Mouse (Mus musculus): ENCODE results near the gene Gng10. TPM values are rescaled to one million over a fixed set of nuclear protein-coding genes. Genes with fewer than 3 reads are reported as not detected.

Gng10 gene
- 64.8 TPM for polyA plus RNA-seq (2017; shearing (Covaris generic))

GRCm38 (mm10) chr4:59034918-59035785 is at the start of gene Gng10:
Gene Gng10, plus strand, starts transcription at chr4:59035088.

GRCm38 (mm10) chr4:58986540-58987190 is 48.2 kb upstream of the Gng10 start, which contains the start of gene Ptgr1:
Gene Ptgr1, minus strand, starts transcription at chr4:58987119.

GRCm38 (mm10) chr4:58994762-58995161 is 40.1 kb upstream of the Gng10 start, which contains the start of gene Dnajc25:
Gene Dnajc25, plus strand, starts transcription at chr4:58995062.

GRCm38 (mm10) chr4:59002948-59003805 is 31.7 kb upstream of the Gng10 start, which contains the start of gene Gm20503:
Gene Gm20503, plus strand, starts transcription at chr4:59003210.

Other genes with a start within 250 kb of the Gng10 start
- not detected for gene Olfr267, start 247.4 kb upstream of the Gng10 start, polyA plus RNA-seq (2017; shearing (Covaris generic))
- 53.8 TPM for gene Ecpas, start 122.3 kb upstream of the Gng10 start, polyA plus RNA-seq (2017; shearing (Covaris generic))
- not detected for gene Zkscan16, start 91.5 kb upstream of the Gng10 start, polyA plus RNA-seq (2017; shearing (Covaris generic))
- gene Ptgr1, start 48.0 kb upstream of the Gng10 start, polyA plus RNA-seq (2017; shearing (Covaris generic)) = not detected
- gene Dnajc25, start 40.0 kb upstream of the Gng10 start, polyA plus RNA-seq (2017; shearing (Covaris generic)) = 7.7 TPM
- gene Gm20503, start 31.9 kb upstream of the Gng10 start, polyA plus RNA-seq (2017; shearing (Covaris generic)) = 6.6 TPM
- gene AI481877, start 103.9 kb downstream of the Gng10 start, polyA plus RNA-seq (2017; shearing (Covaris generic)) = not detected
- gene Ugcg, start 154.2 kb downstream of the Gng10 start, polyA plus RNA-seq (2017; shearing (Covaris generic)) = 660 TPM

Data from naive thymus-derived CD4-positive, alpha-beta T cell, adult 5 months (primary cell).